Mouse (Mus musculus): ENCODE results near the gene Nisch. TPM values are rescaled to one million over a fixed set of nuclear protein-coding genes. Genes with fewer than 3 reads are reported as not detected.

The Nisch gene
- polyA plus RNA-seq, 1 experiment from 2014 or later, result 377 TPM

DNA sequence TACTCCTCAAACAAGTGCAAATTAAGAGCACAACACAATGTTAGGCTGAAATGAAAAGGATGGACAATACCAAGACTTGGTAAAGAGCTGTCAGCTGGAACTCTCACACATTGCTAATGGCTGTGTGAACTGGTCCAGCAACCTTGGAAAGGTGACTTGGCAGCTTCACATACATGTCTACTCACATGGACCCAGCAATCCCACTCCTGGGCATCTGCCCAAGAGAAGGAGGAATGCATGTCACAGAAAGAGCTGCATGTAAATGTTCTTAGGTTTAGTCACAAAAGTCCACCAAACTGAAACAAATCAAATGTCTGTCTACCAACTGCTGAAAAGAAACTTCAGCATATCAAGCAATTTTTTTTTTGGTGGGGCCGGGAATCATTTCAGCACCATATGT, 29.2 kb upstream of the Nisch start:
- ATAC-seq (ENCODE audit: low read depth), result no peak
- Histone ChIP-seq H3K36me3 (ENCODE audit: control insufficient read depth, insufficient read depth, low read length) (no peaks in the 10 kb centered on the region), H3K4me3 (ENCODE audit: low read length) (no peak overlapping the region), H3K9me3 (ENCODE audit: control insufficient read depth, low read length) (no peaks in the 10 kb centered on the region), H3K9ac (ENCODE audit: low read length) (no peak overlapping the region), H3K4me1 (replicated peaks; ENCODE audit: control insufficient read depth, insufficient read depth, low read length) (peaks cover 8% of the 10 kb centered on the region), H3K27ac (ENCODE audit: low read length) (no peak overlapping the region), H3K27me3 (ENCODE audit: control insufficient read depth, insufficient read depth, low read depth, low read length) (no peaks in the 10 kb centered on the region), H3K4me2 (ENCODE audit: low read depth, low read length) (no peak overlapping the region)
- 68% methylated on average over 1 of the region's 1 CpGs for WGBS

DNA sequence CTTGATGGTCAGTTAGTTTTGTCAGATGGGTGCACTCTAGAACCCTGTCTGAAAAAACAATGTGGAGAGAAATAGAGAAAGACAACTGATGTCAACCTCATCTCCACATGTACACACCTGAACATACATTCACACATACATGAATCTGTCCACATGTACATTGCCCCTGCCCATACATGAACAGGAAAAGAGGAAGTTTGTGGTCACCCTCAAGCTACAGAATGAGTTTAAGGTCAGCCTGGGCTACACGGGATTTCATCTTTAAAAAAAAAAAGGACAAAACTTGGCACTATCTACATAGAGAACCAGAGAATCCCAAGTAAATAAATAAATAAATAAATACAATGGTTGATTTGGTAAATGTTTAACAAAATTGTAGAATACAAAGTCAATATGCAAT, 28.0 kb upstream of the Nisch start:
- peaks cover 1% of the 10 kb centered on the region; the same call in 1 of the 2 replicates for H3K4me1 ChIP-seq (replicated peaks; ENCODE audit: control insufficient read depth, insufficient read depth, low read length)
- no peaks in the 10 kb centered on the region for H3K27me3 ChIP-seq (ENCODE audit: control insufficient read depth, insufficient read depth, low read depth, low read length)
- ATAC-seq (ENCODE audit: low read depth), result no peak
- H3K4me3 ChIP-seq (ENCODE audit: low read length), result no peak overlapping the region
- H3K4me2 ChIP-seq (ENCODE audit: low read depth, low read length), result no peak overlapping the region
- H3K9me3 ChIP-seq (ENCODE audit: control insufficient read depth, low read length), result no peaks in the 10 kb centered on the region
- no peaks in the 10 kb centered on the region for H3K36me3 ChIP-seq (ENCODE audit: control insufficient read depth, insufficient read depth, low read length)
- H3K27ac ChIP-seq (ENCODE audit: low read length), result no peak overlapping the region
- WGBS, result 68% methylated on average over 1 of the region's 1 CpGs
- no peak overlapping the region for H3K9ac ChIP-seq (ENCODE audit: low read length)

DNA sequence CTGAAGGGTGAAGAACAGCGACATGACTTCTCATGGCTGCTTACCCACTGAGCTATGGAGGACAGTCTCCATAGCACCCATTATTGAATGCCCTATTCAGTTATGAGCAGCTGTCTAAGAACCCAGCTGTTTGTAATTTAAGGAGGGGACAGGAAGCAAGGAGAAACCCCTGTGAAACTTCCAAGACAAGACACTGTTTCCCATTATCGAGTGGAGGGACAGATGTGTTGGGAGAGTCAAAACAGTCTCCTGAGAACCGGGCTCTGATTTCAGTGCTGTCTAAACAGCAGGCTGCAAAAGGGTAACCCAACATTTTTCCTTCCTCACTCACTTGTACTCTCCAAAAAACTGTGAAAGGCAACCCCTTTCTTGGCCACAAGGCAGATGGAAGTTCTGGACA, 23.8 kb upstream of the Nisch start:
- ATAC-seq (ENCODE audit: low read depth), result no peak
- Histone ChIP-seq H3K36me3 (ENCODE audit: control insufficient read depth, insufficient read depth, low read length) (0 out of 2 replicates have a peak, but pooled peaks cover 2% of the 10 kb centered on the region), H3K4me2 (ENCODE audit: low read depth, low read length) (no peak overlapping the region), H3K9me3 (ENCODE audit: control insufficient read depth, low read length) (no peaks in the 10 kb centered on the region), H3K4me1 (replicated peaks; ENCODE audit: control insufficient read depth, insufficient read depth, low read length) (no peaks in the 10 kb centered on the region), H3K9ac (ENCODE audit: low read length) (no peak overlapping the region), H3K4me3 (ENCODE audit: low read length) (no peak overlapping the region), H3K27me3 (ENCODE audit: control insufficient read depth, insufficient read depth, low read depth, low read length) (no peaks in the 10 kb centered on the region), H3K27ac (ENCODE audit: low read length) (no peak overlapping the region)
- WGBS, result 64% methylated on average over 3 of the region's 3 CpGs

DNA sequence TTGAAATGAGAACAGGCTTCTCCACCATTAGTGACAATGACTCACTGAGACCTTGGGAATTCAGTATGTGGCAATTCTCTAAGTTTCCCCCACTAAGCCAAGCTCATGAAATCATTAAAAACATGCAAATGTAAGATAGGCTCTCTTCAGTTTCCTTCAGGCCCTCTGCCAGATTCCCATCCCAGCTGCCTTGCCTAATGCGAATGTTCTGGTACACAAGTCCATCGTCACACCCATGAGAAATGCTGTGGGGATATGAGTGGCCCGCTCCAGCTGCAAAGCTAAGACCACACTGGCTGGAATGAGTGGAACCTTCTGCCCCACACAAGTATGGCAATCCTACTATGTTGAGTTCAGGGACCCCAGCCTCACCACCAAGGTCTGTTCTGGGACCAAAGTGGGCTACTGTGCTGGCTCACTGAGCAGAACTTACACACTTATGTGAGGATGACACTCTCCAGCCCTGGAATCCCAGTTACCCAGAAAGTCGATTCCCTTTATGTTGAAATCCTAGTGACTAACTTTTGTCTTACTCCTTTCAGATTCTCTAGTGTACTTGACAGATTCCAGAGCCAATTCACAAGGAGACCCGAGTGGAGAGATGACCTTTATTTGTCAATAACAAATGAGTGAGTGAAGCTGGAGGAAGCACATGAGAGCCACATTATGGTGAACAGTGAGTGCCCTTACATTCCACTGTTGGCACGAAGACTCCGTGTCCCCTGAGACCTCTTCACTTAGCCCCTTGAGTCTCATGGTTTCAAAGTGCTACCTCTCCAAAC, 20.5 kb upstream of the Nisch start:
- no peak overlapping the region for H3K4me2 ChIP-seq (ENCODE audit: low read depth, low read length)
- H3K36me3 ChIP-seq (ENCODE audit: control insufficient read depth, insufficient read depth, low read length), result 0 out of 2 replicates have a peak, but pooled peaks cover 2% of the 10 kb centered on the region
- H3K9me3 ChIP-seq (ENCODE audit: control insufficient read depth, low read length), result no peaks in the 10 kb centered on the region
- H3K4me1 ChIP-seq (replicated peaks; ENCODE audit: control insufficient read depth, insufficient read depth, low read length), result peaks cover 3% of the 10 kb centered on the region; the same call in 1 of the 2 replicates
- 66% methylated on average over 7 of the region's 7 CpGs for WGBS
- H3K9ac ChIP-seq (ENCODE audit: low read length), result no peak overlapping the region
- no peak overlapping the region for H3K4me3 ChIP-seq (ENCODE audit: low read length)
- no peaks in the 10 kb centered on the region for H3K27me3 ChIP-seq (ENCODE audit: control insufficient read depth, insufficient read depth, low read depth, low read length)
- ATAC-seq (ENCODE audit: low read depth), result peak; percentile 46
- H3K27ac ChIP-seq (ENCODE audit: low read length), result peak overlapping the region; percentile 48; the same call in 1 of the 2 replicates

DNA sequence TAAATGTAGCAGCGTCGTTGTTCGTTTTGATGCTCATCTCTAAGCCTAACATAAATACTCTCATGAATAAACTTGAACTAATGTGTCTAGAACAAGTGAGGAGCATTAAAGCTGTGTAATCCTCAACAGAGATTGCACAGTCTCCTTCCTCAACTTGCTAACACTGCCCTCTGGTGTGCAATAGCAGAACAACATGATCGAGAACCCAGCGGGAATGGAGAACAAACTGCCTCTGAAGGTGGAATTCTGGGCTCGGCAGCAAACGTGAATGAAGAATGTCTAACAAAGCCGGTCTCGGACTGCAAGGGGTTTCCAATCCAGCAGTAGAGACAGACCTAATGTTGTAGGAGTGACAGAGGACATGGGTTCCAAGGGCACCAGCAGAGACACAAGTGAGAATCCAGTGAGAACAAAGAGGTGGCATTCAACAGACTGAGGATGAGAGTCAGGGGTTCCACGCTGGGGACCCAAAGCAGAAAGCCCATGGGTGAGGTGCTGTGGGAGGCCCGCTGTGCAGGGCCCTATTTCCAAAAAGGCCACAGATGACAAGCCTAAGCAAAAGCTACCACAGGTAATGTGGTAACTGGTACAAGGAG, 17.3 kb upstream of the Nisch start:
- Histone ChIP-seq H3K4me3 (ENCODE audit: low read length) (no peak overlapping the region), H3K4me1 (replicated peaks; ENCODE audit: control insufficient read depth, insufficient read depth, low read length) (peaks cover 5% of the 10 kb centered on the region; the same call in 1 of the 2 replicates), H3K9ac (ENCODE audit: low read length) (peak overlapping the region; percentile 48), H3K4me2 (ENCODE audit: low read depth, low read length) (no peak overlapping the region), H3K27ac (ENCODE audit: low read length) (peak overlapping the region; percentile 76), H3K27me3 (ENCODE audit: control insufficient read depth, insufficient read depth, low read depth, low read length) (no peaks in the 10 kb centered on the region), H3K9me3 (ENCODE audit: control insufficient read depth, low read length) (no peaks in the 10 kb centered on the region), H3K36me3 (ENCODE audit: control insufficient read depth, insufficient read depth, low read length) (0 out of 2 replicates have a peak, but pooled peaks cover 2% of the 10 kb centered on the region)
- ATAC-seq (ENCODE audit: low read depth), result peak; percentile 26; the same call in 1 of the 2 replicates
- 9% methylated on average over 11 of the region's 11 CpGs for WGBS

DNA sequence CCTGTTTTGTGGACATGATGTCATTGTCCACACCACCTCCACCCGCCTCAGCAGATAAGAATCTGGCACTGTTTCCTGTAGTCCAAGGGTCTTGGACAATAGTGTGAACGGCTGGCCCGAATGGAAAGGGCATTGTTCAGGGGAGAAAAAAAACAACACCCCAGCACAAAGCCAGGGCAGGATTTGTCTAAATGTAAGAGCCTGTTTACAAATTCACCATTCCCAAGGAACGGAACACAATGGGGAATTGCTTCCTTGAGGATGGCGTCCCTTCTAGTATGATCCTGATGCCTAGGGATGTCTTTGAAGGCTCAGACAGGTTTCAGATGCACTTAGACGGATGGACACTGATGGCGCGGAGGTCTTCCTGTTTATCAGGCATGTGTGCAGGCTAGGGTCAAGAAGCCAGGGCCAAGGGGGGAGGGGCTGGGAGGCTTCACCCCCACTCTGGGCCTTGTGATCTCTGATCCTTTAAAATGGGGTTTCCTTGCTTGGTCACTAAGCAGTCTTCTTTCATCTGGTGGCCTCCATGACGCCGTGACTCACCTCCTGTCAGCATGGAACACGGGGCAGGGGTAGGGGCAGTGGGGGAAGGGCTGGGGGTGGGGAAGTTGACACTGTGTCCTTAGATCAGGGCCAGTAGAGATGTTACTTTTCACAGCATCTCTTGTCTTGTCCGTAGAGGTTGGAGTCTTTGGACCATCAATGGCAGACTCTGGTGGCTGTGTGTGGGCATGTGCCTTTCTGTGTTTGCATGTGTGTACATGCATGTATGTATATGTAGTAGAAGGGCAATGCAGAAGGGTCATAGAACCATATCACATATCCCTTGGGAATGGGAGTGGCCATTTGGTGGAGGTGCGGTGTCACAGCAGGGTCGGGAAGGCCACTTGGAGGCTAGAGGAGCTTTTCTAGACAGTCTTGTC, 16.6 kb upstream of the Nisch start:
- no peak overlapping the region for H3K4me3 ChIP-seq (ENCODE audit: low read length)
- H3K36me3 ChIP-seq (ENCODE audit: control insufficient read depth, insufficient read depth, low read length), result 0 out of 2 replicates have a peak, but pooled peaks cover 2% of the 10 kb centered on the region
- H3K9me3 ChIP-seq (ENCODE audit: control insufficient read depth, low read length), result no peaks in the 10 kb centered on the region
- H3K9ac ChIP-seq (ENCODE audit: low read length), result no peak overlapping the region
- peak overlapping the region; percentile 76 for H3K27ac ChIP-seq (ENCODE audit: low read length)
- WGBS, result 66% methylated on average over 14 of the region's 14 CpGs
- peak; percentile 76 for ATAC-seq (ENCODE audit: low read depth)
- H3K4me1 ChIP-seq (replicated peaks; ENCODE audit: control insufficient read depth, insufficient read depth, low read length), result peaks cover 9% of the 10 kb centered on the region; the same call in 1 of the 2 replicates
- H3K27me3 ChIP-seq (ENCODE audit: control insufficient read depth, insufficient read depth, low read depth, low read length), result no peaks in the 10 kb centered on the region
- H3K4me2 ChIP-seq (ENCODE audit: low read depth, low read length), result no peak overlapping the region

DNA sequence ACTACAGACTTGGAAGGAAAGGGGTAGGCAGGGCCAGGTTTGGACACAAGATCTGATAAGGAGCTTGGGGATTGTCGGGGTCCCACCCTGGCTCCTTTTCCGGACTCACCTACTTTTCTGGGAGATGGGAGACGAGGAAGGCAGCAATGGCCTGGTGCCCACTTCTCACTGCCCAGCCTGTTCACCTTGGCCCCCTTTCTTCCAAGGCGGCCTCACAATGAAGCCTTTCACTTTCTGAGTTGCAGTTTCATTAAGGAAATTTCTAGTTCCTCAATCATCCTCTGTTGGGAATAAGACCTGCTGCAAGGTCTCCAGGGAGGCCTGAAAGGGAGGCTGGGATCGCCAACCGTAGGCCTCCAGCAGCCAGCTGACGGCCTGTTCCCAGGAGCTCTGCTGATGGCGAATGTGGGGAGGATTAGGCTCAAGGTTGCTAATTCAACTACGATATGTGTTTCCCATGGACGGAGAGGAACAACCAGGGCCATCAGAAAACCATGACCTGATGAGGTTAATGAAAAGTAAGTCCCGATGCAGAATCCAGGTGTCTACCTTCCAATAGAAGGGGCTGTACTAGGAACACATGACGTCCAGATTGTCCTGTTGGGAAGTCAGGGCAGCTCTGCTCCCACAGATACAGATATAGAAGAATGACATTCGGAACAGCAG, 15.8 kb upstream of the Nisch start:
- H3K9ac ChIP-seq (ENCODE audit: low read length), result no peak overlapping the region
- no peak overlapping the region for H3K4me2 ChIP-seq (ENCODE audit: low read depth, low read length)
- WGBS, result 71% methylated on average over 13 of the region's 13 CpGs
- no peaks in the 10 kb centered on the region for H3K9me3 ChIP-seq (ENCODE audit: control insufficient read depth, low read length)
- ATAC-seq (ENCODE audit: low read depth), result no peak
- no peak overlapping the region for H3K4me3 ChIP-seq (ENCODE audit: low read length)
- H3K27me3 ChIP-seq (ENCODE audit: control insufficient read depth, insufficient read depth, low read depth, low read length), result no peaks in the 10 kb centered on the region
- peaks cover 14% of the 10 kb centered on the region; the same call in 1 of the 2 replicates for H3K4me1 ChIP-seq (replicated peaks; ENCODE audit: control insufficient read depth, insufficient read depth, low read length)
- H3K36me3 ChIP-seq (ENCODE audit: control insufficient read depth, insufficient read depth, low read length), result 0 out of 2 replicates have a peak, but pooled peaks cover 2% of the 10 kb centered on the region
- peak overlapping the region; percentile 79 for H3K27ac ChIP-seq (ENCODE audit: low read length)

DNA sequence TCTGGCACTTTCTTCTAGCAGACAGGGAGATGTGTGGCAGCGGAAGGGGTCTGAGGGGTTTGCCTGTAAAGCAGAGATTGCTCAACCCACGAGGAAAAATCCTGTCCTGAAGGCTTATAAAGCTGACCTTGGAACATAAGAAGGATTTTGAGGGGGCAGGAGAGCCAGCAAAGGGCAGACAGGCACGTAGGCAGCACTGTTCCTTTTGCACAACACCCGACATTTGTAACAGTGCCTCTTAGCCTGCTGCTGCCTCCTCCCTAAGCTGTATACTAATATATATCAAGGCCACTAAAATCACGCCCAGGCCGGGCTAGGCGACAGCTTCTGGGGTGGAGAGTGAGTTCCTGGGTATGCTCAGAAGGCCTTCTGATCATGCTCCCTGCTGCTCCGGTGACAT, 13.7 kb upstream of the Nisch start:
- WGBS, result 60% methylated on average over 8 of the region's 8 CpGs
- ATAC-seq (ENCODE audit: low read depth), result no peak
- H3K27ac ChIP-seq (ENCODE audit: low read length), result peak overlapping the region; percentile 40

More for the DNA sequence above, 13.7 kb upstream of the Nisch start:
- Histone ChIP-seq H3K9me3 (ENCODE audit: control insufficient read depth, low read length) (no peaks in the 10 kb centered on the region), H3K36me3 (ENCODE audit: control insufficient read depth, insufficient read depth, low read length) (no peaks in the 10 kb centered on the region), H3K9ac (ENCODE audit: low read length) (peak overlapping the region; percentile 34; the same call in 1 of the 2 replicates), H3K4me1 (replicated peaks; ENCODE audit: control insufficient read depth, insufficient read depth, low read length) (peaks cover 31% of the 10 kb centered on the region), H3K4me3 (ENCODE audit: low read length) (no peak overlapping the region), H3K4me2 (ENCODE audit: low read depth, low read length) (no peak overlapping the region), H3K27me3 (ENCODE audit: control insufficient read depth, insufficient read depth, low read depth, low read length) (no peaks in the 10 kb centered on the region)

All from lung, embryonic 16.5 days (tissue).